Mouse (Mus musculus): ENCODE data around the gene Ryr1. TPM values are rescaled to one million over a fixed set of nuclear protein-coding genes. Genes with fewer than 3 reads are reported as not detected.
A peak's percentile ranks its signal among the peaks of the same experiment; 100 is the strongest.

Gene Ryr1
- polyA plus RNA-seq, 2 experiments from 2014 or later, result 0.03 to 0.05 TPM

DNA sequence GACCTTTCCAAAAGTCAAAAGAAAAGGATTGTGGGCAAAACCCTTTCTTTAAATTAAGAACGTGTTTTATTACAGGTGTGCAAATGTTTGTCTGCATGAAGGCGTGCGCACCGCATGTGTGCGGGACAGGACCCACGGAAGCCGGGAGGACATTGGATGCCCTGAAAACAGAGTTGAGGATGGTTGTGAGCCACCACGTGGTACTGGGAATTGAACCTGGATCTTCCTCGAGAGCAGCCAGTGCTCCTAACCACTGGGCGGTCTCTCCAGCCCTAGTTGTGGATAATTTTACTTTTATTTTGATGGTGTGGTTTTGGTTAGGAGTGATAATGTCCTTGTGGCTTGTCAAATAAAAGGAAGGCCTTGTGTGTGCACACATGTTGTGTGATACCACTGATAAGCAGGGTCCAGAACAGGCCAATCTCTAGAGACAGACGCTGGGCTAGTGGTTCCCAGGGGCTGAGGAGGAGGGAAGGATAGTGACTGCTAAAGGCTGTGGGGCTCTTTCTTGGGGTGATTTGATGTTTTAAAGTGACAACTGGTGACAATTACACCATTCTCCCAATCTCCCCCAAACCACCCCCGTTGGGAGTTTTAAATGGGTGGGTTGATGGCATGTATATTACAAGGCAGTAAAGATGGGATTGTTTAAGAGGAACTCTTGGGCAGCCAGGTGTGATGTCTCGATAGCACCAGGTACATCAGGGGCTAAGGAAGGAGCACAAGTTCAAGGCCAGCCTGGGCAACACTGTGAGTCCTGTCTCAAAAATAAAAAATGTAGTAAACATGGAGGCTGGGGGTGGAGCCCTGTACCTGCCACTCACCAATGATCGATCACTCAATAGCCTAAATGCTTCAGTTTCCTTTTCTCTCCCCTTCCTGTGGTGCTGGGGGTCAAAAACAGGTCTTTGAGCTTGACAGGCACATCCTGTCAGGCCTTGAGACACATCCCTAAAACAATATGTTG lies 95.0 kb downstream of the Ryr1 start:
- ATAC-seq, result no peak

GRCm38 (mm10) chr7:29028761-29029160 lies 96.2 kb downstream of the Ryr1 start:
- no peak for ATAC-seq

DNA sequence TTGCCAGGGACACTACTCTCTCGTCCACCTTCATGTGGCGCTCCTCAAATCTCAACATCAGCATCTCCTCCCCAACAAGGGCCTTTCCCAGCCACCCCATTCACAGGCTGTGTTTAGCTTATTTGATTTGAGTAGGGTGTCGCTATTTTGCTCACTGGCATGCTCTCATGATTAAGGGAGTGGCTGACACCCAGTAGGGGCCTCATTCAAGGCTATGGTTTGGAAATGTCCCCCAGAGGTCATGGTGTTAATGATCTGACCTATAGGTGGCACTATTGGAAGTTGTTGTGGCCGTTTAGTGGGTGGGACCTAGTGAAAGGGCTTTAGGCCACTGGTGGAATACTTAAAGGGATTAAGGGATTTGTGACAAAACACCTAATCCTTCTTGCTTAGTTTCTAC lies 98.2 kb downstream of the Ryr1 start:
- ATAC-seq, result no peak

- ATAC-seq, result peak; percentile 44
Measured at GRCm38 (mm10) chr7:29026195-29026594, 98.8 kb downstream of the Ryr1 start.

DNA sequence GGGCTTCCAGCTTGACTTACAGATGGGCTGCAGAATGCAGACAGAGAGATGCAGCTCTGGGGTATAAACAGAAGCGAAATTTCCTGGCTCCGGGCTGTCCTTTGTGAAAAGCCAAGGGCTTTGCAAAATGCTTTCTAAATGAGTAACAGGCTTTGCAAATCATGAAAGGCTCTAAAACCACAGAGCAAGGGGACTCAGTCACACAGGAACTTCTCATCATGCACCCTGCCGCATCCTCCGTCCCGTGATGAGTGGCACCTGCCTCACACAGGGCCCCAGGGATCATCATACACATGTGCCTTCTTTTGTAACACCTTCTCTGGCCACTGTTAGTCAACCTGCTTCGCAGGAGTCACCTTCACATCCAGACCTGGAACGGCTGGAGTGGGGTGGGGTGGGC lies 99.4 kb downstream of the Ryr1 start:
- peak; percentile 88 for ATAC-seq

GRCm38 (mm10) chr7:29023514-29023913 lies 101.5 kb downstream of the Ryr1 start:
- no peak for ATAC-seq

DNA sequence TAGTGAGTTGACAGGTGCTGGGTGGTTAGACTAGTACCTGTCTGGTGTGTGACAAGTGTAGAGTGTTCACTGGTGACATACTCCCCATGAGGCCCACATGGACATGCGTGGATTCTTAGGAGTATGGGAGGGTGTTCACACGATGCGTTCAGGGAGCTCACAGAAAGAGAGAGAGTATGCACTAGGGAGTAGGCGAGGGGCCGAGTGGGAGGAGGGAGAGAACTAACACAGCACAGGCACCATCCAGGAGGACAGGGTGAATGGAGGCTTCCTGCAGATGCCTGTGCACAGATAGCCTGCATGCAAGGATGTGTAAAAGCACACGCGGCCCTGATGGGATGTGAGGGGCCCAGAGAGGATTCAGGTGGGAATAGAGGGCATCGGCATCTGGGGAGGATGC lies 102.5 kb downstream of the Ryr1 start:
- ATAC-seq, result no peak

DNA sequence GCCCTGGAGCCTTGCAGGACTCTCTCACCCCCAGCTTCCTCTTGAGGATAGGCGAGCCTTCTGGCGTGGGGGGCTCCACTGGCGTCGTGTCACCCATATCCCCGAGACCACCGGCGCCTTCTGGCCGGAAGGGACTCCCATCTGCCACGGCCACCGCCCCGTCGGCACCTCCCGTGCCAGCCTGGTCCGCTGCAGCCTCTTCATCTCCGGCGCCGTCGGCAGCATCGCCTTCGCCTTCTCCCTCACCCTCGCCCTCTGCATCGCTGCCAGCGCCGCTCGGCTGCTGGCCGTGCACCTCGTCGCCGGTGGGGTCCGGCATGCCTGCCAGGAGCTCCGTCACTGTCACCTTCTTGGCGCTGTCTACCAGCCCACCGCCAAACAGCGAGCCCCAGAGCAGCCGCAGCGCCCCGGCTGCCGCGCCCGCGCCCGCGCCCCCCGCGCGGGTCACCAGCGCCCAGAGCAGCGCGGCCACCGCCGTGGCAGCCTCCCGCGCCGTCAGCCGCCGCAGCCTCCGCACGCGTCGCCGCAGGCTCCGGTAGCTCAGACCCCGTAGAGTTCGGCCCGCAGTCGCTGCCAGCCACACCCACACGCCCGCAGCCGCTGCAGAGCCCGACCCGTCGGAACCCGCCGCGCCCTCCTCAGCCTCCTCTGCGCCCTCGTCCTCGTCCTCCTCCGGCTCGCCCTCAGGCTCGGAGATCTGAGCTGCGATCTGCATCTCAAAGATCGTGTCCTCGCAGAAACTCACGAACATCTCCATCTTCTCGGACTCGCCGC lies 105.3 kb downstream of the Ryr1 start:
- no peak for ATAC-seq

DNA sequence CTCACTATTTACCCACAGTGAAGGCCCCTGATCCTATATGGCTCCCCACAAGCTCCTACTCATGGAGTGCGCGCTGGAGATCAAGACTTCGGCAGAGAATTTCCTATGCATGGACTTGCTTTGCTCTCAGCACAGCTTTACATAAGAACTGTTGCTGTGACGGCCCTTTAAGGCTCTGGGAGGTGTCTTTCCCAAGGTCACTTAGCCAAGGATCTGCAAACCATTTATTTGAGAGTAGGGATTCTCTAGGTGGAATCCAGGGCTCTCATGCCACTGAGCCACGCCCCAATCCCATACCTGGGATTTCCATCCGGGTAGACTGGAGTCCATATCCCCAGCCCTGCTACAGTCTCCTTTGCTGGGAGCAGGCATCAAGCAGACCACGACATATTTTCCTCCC lies 107.8 kb downstream of the Ryr1 start:
- ATAC-seq, result no peak

DNA sequence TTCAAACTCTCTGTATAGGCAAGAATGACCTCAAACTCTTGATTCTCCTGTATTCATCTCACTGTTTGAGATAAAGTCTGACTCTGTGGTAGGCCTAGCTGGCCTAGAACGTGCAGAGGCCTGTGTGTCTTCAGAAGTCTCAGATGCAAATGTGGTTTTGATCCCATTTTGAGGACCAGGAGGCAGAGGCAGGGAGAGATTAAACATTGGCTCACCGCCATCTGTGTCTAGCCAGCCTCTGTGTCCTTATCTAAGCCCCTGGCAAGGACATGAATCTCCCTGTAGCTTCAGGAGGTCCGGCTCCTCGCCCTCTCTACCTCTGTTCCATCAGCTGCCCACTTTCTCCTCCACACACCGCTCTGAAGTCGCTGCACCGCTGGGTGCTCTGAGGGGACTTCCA lies 108.5 kb downstream of the Ryr1 start:
- ATAC-seq, result no peak

DNA sequence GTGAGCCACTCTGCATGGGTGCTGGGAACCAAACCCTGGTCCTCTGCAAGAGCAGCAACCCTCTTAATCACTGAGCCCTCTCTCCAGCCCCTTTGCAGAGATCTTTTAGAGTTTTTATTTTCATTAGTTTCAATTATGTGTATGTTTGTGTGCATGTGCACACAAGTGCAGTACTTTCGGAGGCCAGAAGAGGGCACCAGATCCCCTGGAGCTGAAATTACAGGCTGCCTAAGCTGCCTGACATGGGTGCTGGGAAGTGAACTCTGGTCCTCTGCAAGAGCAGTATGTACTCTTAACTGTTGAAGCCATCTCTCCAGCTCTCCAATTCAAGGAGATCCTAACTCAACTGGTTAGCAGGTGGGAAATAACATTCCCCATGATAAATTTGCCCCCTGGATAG lies 110.0 kb downstream of the Ryr1 start:
- no peak for ATAC-seq

GRCm38 (mm10) chr7:29008714-29009113 lies 116.3 kb downstream of the Ryr1 start:
- no peak for ATAC-seq

DNA sequence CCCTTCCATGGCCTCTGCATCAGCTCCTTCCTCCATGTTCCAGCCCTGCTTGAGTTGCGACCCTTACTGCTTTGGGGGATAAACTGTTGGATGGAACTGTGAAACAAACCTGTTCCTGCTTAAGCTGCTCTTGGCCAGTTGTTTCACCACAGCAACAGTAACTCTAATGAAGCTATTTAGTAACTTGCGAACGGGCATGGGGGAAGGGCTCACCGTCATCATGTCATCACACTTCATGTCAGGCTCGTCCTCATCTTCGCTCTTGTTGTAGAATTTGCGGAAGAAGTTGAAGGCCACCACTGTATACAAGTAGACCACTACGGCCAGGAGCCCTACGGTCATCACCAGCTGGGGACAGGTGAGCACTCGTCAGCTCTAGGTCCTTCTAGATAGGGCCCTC lies 116.8 kb downstream of the Ryr1 start:
- no peak for ATAC-seq

DNA sequence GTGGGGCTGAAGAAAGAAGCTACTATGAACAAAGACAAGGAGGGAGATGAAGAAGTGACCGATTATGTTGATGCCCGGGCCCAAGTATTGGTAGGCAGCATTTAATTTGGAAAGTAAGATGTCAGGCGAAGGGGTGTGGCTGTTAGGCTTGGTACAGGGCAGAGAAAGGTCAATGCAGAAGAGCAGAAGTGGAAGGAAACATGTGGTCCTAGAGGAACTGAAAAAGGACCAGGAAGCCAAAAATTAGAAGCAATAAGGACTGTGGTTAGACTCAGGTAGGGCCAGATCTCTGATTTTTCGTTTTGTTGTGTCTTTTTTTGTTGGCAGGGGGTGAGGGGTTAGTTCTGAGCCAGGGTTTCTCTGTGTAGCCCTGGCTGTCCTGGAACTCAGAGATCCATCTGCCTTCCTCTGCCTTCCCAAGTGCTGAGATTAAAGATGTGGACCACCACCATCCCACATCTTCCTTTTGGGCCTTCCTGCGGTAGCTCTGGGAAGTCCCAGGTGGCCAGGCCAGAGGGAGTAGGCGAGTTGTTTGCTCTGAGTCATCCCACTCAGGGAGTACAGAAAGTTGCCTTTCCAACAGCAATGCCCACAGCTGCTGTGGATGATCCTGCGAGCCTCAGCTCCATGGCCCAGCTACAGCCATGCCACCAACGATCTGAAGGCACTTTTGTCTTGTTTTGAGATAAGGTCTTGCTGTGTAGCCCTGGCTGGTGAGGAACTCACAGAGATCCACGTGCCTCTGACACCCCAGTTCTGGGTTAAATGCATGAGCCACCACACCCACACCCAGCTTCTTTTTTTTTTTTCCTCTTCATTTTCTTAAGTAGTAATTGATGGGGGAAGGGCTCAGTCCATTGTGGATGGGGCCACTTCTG lies 117.5 kb downstream of the Ryr1 start:
- no peak for ATAC-seq

DNA sequence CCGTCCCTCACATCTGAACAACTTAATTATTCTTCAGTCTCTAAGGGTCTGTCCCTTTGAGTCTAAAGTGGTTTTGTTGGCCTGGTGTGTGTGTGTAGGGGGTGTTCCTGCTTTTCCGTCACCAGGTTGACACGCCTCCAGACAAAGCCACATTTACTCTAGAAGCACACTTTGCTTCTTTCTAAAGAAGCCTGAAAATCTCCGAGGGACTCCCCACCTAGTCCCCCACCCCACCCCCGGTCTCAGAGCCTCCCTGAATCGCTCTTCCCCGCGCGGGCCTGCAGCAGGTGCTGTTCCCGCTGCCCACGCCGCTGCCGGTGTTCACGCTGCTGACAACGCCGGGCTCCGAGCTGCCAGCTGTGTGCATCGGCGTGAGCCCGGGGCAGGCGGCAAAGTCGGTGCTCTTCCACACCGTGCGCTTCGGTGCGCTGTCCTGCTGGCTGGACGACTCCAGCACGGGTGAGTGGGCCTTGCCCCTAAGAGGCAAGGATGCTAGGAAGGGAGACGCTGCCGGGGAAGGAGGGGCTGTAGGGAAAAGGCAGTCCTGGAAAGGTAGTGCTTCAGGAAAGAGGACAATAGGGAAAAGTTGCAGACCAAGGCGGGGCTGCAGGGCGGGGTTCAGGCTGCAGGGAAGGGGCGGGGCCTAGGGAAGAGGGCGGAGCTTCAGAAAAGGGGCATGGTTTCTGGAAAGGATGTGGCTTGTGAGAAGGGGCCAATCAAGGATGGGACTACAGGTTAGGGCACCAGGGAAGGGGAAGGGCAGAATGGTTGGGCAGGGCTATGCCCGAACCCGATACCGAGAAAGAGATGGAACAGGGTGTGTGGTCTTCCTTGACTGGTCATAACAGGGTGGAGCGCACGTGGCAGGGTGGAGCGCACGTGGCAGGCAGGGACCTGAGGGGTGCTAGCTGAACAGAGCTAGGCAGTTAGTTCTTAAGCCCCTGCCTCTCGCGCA lies 124.1 kb downstream of the Ryr1 start:
- peak; percentile 83 for ATAC-seq

DNA sequence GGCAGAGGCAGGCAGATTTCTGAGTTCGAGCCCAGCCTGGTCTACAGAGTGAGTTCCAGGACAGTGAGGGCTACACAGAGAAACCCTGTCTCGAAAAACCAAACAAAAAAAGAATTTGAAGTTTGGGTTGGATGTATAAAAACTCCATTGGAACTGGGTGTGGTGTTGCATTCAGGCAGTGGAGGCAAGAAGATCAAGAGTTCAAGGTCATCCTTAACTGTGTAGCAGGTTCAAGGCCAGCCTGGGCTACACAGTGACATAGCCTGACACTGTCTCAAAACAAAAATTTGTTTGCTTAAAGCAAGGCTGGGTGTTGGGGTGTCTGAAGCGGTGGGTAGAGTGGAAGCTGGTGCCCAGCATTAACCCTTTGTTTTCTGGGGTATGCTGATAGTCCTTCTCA lies 131.6 kb downstream of the Ryr1 start:
- no peak for ATAC-seq

DNA sequence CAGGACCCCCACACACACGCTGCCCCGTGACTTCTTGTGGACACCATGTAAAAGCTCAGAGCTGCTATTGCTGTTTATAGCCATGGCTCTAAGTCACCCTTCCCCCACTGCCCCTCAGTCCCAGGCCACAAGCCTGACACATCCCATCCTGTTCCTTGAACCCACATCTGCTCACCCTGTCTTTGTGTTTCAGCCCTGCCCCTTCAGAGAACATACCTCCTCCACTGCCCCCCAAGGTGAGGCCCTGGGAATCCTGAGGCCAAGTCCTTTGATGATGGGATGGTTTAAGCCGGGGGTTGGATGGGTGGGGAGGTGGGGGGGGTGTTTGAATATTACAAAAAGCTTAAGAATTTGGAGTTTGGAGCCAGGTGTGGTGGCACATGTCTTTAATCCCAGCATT lies 132.0 kb downstream of the Ryr1 start:
- ATAC-seq, result no peak

DNA sequence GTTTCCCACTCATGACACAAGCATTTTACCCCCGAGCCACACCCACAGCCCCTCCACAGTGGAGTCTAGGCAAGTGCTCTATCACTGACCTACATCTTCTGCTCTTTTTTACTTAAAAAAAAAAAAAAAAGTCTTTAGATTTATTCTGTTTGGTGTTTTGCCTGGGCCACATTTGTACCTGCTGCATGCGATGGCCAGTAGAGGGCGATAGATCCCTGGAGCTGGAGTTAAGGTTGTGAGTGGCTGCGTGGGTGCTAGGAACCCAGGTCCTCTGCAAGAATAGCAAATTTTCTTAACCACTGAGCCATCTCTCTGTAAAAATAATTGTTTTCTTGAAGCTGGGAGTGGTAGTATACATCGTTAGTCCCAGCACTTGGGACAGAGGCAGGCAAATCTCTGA lies 133.4 kb downstream of the Ryr1 start:
- ATAC-seq, result no peak

DNA sequence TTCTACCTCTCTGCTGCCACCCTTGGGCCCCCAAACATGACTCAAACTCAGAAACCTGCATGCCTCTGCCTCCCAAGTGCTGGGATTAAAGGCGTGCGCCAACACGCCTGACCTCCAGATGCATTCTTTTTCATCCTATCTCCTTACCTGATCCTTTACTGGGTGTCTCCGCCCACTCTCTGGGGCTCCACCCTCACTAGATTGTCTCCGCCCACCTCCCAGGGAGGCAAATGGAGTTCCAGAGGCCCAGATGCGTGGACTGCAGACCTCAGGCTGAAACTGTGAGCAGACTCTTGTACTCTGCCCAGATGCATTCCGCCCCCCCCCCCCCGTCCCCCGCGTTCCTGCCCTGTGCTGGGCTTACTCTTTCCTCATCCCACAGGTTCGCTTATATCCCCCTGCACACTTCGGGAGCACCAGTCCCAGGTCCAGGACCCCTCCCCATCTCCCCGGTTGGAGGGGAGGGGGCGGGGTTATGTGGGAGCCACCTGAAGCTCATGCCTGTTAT lies 134.2 kb downstream of the Ryr1 start:
- ATAC-seq, result no peak

DNA sequence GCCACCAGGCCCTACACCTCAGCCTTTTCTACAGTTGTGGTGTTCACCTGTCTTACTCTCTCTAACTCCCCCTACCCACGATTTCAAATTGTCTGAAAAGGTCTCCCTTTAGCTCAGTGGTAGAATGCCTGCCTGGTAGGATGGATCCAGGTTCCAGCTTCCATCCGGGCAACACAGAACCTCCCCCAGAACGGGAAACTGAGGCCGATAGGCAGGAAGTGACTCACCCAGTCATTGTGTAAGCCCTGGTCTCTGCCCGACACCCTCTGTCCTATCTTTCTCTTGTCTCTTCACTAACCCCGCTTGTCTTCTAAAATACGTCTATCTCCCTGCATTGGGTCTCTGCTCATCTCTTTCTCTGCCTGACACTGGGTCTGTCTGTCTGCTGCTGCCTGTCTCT lies 139.8 kb downstream of the Ryr1 start:
- ATAC-seq, result no peak

DNA sequence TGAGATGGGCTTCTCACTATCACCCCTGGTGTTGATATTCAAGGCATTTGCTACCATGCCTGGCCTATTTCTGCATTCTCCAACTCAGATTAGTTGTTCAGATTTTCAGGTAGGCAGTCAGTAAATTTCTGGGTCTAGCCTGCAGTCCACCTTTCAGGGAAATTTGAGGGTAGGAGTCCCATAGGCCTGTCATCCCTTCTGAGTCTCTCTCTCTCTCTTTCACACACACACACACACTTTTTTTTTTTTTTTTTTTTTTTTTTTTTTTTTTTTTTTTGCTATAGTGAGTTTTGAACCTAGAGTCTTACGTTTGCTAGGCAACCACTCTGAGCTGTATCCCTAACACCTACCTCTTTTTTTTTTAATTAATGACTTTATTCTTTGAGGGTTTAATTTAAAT lies 140.5 kb downstream of the Ryr1 start:
- no peak for ATAC-seq
